Mouse (Mus musculus) embryonic facial prominence, embryonic 11.5 days (tissue): ENCODE measurements at regions not wholly inside any gene's neighbourhood (a gene's known extent, or its start where the extent isn't known, plus 50 kb on each side); places are given as distances from the start of the nearest gene placed in this dataset.

Experiments used
- ATAC-seq: fragments of 200-750 bp; cut with Nextera tagmentation; replicated peaks from 2 replicates; pipeline ENCODE4 v1.8.0; 2017; ENCODE audit warnings: low read depth; ENCODE audit not compliant: insufficient number of reproducible peaks, low FRiP score, low TSS enrichment
- DNase-seq: peaks from one replicate; pipeline ENCODE4 v3.0.0-alpha.2; 2015; ENCODE audit warnings: low spot score
- H3K27ac ChIP-seq: fragments of 300-500 bp; sonication (generic); replicated peaks from 2 replicates; pipeline ENCODE4 v1.5.1; 2014; ENCODE audit warnings: mild to moderate bottlenecking, low read depth, low read length, control low read depth
- H3K27me3 ChIP-seq: fragments of 300-500 bp; sonication (generic); 2 replicates; pipeline ENCODE4 v1.6.1; 2014; ENCODE audit warnings: mild to moderate bottlenecking, low read length, moderate library complexity, mixed read lengths; ENCODE audit not compliant: control insufficient read depth, insufficient read depth
- H3K36me3 ChIP-seq: fragments of 300-500 bp; sonication (generic); replicated peaks from 2 replicates; pipeline ENCODE4 v1.6.1; 2014; ENCODE audit warnings: low read depth, mild to moderate bottlenecking, low read length, moderate library complexity, mixed read lengths; ENCODE audit not compliant: control insufficient read depth, insufficient read depth
- H3K4me1 ChIP-seq: fragments of 300-500 bp; sonication (generic); 2 replicates; pipeline ENCODE4 v1.6.1; 2014; ENCODE audit warnings: low read length, mixed read lengths; ENCODE audit not compliant: control insufficient read depth, insufficient read depth
- H3K4me2 ChIP-seq: fragments of 300-500 bp; sonication (generic); 2 replicates; pipeline ENCODE4 v1.6.1; 2014; ENCODE audit warnings: low read depth, mild to moderate bottlenecking, control low read depth, low read length, moderate library complexity
- H3K4me3 ChIP-seq: fragments of 300-500 bp; sonication (generic); 2 replicates; pipeline ENCODE4 v1.5.1; 2014; ENCODE audit warnings: low read depth, low read length, control low read depth
- H3K9ac ChIP-seq: fragments of 300-500 bp; sonication (generic); replicated peaks from 2 replicates; pipeline ENCODE4 v1.6.1; 2014; ENCODE audit warnings: mild to moderate bottlenecking, control low read depth, low read length
- H3K9me3 ChIP-seq: fragments of 300-500 bp; sonication (generic); replicated peaks from 2 replicates; pipeline ENCODE4 v1.6.1; 2016; ENCODE audit warnings: mild to moderate bottlenecking, low read length, inconsistent platforms, mixed read lengths; ENCODE audit not compliant: control insufficient read depth
- WGBS: fragments of 180-500 bp; shearing (Covaris S2); extraction: QIAGEN DNeasy Blood & Tissue Kit; methylation state at CpG from one replicate; pipeline ENCODE4 v1.1.7; 2014; 5-methylcytosine and 5-hydroxymethylcytosine counted together

- no peak overlapping the region for H3K4me2 ChIP-seq
- H3K36me3 ChIP-seq, result no peaks in the 10 kb centered on the region
- H3K27ac ChIP-seq, result no peak overlapping the region
- DNase-seq (no peak), ATAC-seq (no peak)
- H3K9ac ChIP-seq, result no peak overlapping the region
- no peaks in the 10 kb centered on the region for H3K9me3 ChIP-seq
- WGBS, result 77% methylated on average over 3 of the region's 3 CpGs
- H3K27me3 ChIP-seq, result no peaks in the 10 kb centered on the region
- H3K4me3 ChIP-seq, result no peak overlapping the region
- no peaks in the 10 kb centered on the region for H3K4me1 ChIP-seq
Measured at GRCm38 (mm10) chr6:112003784-112004471, 269.6 kb upstream of the Lmcd1 start.

GRCm38 (mm10) chr6:112026261-112027205, 247.0 kb upstream of the Lmcd1 start:
- DNase-seq (no peak), ATAC-seq (no peak)
- Histone ChIP-seq H3K27me3 (no peaks in the 10 kb centered on the region), H3K4me2 (no peak overlapping the region), H3K4me3 (no peak overlapping the region), H3K4me1 (no peaks in the 10 kb centered on the region), H3K36me3 (no peaks in the 10 kb centered on the region), H3K9me3 (no peaks in the 10 kb centered on the region), H3K9ac (no peak overlapping the region), H3K27ac (no peak overlapping the region)
- 46% methylated on average over 1 of the region's 1 CpGs for WGBS

- 78% methylated on average over 6 of the region's 6 CpGs for WGBS
- no peak for ATAC-seq
- DNase-seq, result no peak
Measured at GRCm38 (mm10) chr6:112050548-112051184, 222.9 kb upstream of the Lmcd1 start.

DNA sequence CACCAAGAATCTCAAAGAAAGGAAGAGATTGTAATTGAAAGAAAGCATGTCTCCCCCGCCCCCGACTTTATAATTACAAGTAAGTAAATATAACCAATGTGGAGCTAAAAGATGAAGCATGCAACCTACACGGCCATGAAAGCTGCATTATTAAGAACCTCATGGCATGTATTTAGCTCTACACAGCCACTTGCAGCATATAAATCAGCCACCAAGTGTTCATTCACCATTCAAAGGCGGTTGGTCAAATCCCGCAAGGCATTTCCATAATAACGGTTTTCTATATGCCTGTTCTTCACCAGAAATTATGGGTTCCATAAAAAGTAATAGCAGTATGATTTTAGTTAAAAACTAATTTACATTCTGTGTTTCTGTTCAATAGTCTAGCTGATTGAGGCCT, 221.4 kb upstream of the Lmcd1 start:
- WGBS, result 91% methylated on average over 6 of the region's 6 CpGs
- Histone ChIP-seq H3K9ac (no peak overlapping the region), H3K27me3 (no peaks in the 10 kb centered on the region), H3K4me1 (no peaks in the 10 kb centered on the region), H3K9me3 (no peaks in the 10 kb centered on the region), H3K4me2 (no peak overlapping the region), H3K27ac (no peak overlapping the region), H3K4me3 (no peak overlapping the region), H3K36me3 (no peaks in the 10 kb centered on the region)
- DNase-seq (no peak), ATAC-seq (no peak)

More at GRCm38 (mm10) chr6:112050548-112051184, 222.9 kb upstream of the Lmcd1 start:
- Histone ChIP-seq H3K27ac (no peak overlapping the region), H3K36me3 (no peaks in the 10 kb centered on the region), H3K4me2 (no peak overlapping the region), H3K4me3 (no peak overlapping the region), H3K4me1 (no peaks in the 10 kb centered on the region), H3K9me3 (no peaks in the 10 kb centered on the region), H3K9ac (no peak overlapping the region), H3K27me3 (no peaks in the 10 kb centered on the region)

DNA sequence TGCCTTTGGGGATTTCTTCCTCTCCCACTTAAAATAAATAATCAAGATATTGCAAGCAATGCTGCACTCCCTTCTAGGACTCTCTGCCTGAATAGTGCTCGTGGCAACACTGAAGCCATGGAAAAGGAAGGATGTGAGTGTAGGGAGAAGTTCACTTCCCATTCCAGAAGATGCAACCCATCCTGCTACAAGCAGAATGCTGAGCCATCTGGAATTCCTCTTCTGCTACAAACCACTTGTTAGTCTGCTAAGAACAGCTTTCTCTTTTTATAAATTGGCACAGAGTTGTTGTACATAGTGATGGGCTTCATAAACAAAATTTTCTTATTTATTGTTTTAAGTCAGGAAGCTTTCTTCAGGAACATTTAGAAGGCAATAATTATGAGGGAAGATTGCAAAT, 215.7 kb upstream of the Lmcd1 start:
- H3K27ac ChIP-seq, result no peak overlapping the region
- no peaks in the 10 kb centered on the region for H3K9me3 ChIP-seq
- no peaks in the 10 kb centered on the region for H3K36me3 ChIP-seq
- H3K27me3 ChIP-seq, result no peaks in the 10 kb centered on the region
- H3K9ac ChIP-seq, result no peak overlapping the region
- no peak for DNase-seq
- no peak for ATAC-seq
- WGBS, result 53% methylated on average over 1 of the region's 1 CpGs
- no peak overlapping the region for H3K4me3 ChIP-seq
- H3K4me2 ChIP-seq, result no peak overlapping the region
- no peaks in the 10 kb centered on the region for H3K4me1 ChIP-seq

DNA sequence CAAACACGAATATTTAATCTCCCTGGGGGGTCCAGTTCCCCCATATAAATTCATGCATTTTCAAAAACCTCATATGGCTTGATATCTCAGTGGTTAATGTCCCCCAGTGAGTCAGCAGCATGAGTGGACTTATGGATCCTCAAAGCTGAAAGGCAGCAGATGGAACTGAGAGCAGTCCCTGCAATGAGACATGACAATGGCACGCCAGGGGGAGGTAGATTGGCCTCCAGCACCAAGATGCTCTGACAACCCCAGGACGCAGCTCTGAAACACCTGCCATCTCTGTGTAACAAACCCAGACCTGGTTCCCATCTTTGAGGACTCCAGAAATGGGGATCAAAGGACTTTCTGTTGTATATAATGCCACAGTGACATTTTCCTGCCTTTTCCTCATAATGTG, 210.6 kb upstream of the Lmcd1 start:
- Histone ChIP-seq H3K9me3 (no peaks in the 10 kb centered on the region), H3K36me3 (no peaks in the 10 kb centered on the region), H3K4me1 (no peaks in the 10 kb centered on the region), H3K4me3 (no peak overlapping the region), H3K4me2 (no peak overlapping the region), H3K9ac (no peak overlapping the region), H3K27me3 (no peaks in the 10 kb centered on the region), H3K27ac (no peak overlapping the region)
- no peak for ATAC-seq
- no peak for DNase-seq
- 73% methylated on average over 3 of the region's 3 CpGs for WGBS

DNA sequence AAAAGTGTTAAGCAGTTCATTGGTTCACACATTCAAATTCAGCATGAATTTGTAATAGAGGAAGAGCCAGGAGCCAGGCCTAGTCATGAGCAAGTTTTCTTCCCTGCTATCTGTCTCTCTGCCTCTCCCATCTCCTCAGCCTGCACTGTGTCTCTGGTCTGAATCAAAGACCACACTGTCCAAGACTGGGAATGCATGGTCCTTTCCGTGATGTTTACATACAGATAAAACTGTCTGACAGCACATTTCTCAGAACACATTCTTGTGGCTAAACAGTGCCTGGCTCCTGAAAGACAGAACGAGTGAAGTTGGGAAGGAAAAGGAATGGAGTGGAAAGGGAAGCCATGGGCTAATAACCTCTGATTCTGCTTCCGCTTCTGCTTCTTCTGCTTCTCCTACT, 183.0 kb upstream of the Lmcd1 start:
- Histone ChIP-seq H3K36me3 (no peaks in the 10 kb centered on the region), H3K4me3 (no peak overlapping the region), H3K4me2 (no peak overlapping the region), H3K4me1 (no peaks in the 10 kb centered on the region), H3K27ac (no peak overlapping the region), H3K9ac (no peak overlapping the region), H3K27me3 (no peaks in the 10 kb centered on the region), H3K9me3 (no peaks in the 10 kb centered on the region)
- DNase-seq (no peak), ATAC-seq (no peak)
- 87% methylated on average over 3 of the region's 3 CpGs for WGBS
